Mouse (Mus musculus) cerebellum, adult 9-11 months (tissue): ENCODE results near the gene Tead4.
"Not testable (repeated sequence)": the region's sequence is repeated elsewhere in the genome, so short reads cannot be mapped to it uniquely, and the experiment has no call there.

ENCODE experiments used
- DNase-seq: peaks from one replicate; pipeline ENCODE4 v3.0.0; 2022

Tead4 gene

DNA sequence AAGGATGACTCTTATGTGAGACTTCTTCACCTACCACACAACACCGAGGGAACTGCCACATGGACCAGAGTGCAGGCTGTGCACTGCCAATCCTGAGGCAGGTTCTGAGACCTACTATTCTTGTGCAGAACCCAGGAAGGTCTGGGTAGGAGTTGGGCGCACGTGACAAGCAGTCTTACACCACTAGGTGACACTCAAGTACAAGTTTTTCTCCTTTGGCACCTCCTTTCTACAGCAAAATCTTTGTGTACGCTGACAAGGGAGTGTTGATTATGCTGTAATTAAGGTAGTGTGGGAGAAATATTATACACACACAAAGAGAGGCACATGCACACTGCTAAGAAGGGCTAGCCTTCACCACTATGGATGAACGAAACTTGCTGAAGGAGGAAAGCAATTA lies 66.4 kb downstream of the Tead4 start:
- DNase-seq, result peak; percentile 42

DNA sequence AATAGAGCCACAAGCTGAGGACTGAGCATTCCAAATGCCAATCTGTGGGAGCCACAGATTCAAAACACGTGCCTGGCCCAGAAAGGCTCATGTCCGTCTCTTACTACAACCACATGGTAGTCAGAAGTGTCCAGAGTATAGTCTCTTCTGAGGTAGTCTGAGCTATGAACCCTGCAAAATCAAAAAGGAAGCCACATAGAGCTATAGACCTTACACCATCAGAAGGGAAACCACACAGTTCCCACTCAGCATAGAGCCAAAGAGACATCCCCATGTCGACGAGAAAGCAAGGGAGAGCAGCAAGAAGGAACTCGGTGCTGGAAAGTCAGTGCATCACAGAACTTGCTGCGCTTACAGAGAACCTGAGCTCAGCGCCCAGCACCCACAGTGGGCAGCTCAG lies 68.4 kb downstream of the Tead4 start:
- no peak for DNase-seq

DNA sequence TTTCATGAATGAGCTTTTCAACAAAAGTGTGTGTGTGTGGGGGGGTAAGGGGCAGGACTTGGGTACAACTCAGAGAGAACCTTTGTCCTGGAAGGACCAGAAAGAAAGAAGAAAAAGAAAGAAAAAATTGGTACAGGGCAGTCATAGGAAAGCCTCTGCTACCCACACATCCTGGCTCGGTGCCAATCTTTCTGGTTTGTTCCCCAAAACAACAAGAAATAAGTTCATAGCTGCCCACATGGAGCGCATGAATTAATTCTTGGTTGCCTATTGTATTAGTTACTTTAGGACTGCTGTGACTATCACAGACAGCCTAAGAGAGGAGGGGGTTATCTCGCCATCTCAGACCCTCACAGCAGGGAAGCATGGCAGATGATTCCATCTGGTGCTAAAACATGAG lies 68.9 kb downstream of the Tead4 start:
- no peak for DNase-seq

DNA sequence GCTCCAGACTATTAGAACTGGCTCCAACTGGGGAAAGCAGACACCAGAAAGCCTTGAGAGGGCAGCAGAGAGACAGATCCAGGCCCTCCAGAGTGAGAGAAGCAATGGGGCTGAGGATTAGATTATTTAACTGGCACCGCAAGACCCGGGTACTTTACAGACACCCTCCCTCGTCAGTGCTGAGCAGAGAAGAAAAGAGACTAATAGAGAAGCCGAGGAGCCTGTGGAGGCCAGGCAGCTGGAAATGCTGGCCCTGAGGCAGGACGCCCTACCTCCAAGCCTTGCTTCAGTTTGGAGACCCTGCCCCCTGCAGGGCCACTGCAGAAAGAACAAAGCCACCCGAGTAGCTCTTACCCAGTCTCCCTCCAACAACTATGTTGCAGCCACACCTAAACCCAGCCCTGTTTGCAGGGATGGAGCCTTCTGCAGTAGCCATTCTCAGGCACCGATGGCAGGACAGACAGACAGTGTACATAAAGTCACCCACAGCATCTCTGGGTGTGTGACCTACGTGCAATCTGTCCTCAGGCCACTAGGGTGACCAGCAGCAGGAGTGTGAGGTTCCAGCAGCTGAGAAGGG lies 73.1 kb downstream of the Tead4 start:
- DNase-seq, result no peak

DNA sequence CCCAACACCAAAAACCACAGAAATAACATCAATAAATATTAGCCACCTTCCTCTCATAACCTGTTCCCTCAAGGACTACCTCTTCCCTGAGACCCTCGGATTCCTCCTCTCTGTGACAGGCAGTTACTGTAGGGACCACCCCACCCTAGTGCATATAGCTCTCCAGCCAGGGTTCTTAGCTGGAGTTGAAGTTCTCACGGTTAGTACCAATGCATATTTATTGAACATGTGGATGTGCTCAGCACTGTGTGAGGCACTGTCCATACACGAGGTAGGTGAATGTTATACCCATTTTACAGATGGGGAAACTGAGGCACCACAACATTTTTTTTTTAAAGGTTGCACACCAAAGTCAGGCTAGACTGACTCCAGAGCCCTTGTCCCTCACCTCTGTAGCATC lies 73.7 kb downstream of the Tead4 start:
- DNase-seq, result no peak

DNA sequence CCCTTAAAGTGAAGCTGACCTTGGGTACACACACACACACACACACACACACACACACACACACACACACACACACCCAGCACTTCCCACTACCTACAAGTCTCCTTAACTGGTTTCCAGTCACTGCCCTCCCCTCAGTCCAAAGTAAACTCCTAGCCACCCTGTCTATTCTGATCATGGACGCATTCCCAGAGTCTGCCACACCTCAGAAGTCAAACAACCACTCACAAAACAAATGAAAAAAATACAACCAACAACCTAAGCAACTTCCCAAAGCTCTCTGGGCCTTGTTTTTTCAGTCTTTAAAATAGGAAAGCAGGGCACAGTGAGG lies 74.8 kb downstream of the Tead4 start:
- DNase-seq, result no peak

DNA sequence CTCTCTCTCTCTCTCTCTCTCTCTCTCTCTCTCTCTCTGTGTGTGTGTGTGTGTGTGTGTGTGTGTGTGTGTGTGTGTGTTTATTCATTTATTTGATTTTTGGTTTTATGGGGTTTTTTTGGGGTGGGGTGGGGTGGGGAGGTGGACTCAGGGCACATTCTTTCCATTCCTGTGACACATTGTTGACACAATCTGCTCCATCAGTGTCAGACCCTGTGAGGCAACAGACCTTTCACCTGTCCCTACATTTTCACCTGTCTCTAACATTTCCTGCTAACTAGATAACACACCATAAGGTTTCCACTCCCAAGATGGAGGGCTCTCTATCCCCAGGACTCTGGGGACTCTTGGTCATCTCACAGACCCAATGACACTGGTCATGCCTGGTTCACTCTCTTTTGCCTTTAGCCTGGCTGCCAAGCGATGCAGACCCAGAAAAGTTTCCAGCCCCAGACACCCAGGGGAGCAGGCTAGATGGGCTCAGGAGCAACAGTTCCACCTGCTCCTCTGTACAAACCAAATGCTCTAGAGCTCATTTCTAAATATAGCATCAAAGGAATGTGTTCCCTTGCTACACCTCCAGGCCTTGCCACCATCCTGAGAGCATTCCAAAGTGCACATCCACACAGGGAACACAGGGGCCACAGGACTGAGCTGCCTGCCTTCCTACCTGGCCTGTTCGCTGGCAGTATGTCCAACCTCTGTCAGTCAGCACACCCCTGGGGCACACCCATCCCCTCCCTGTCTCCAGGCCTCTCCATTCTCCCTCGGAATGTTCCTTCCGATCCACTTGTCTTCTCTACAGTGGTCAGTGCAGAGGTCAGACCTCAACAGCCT lies 75.4 kb downstream of the Tead4 start:
- no peak for DNase-seq

DNA sequence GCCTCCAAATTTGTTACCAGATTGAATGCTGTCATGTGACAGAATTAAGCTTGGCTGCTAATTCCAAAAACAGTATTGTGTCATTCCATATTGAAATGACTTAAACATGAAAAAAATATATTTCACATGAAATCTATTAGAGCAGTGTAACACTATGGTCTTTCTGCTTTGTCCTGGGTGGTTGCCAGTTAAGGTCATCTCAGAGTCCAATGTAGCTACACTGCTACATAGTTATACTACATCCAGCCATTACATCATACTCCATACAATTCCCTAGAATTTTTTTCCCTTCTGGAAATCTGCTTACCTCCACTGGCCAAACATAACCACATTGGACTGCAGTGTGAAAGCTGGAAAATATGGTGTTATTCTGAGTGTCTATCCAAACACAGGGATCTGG lies 77.5 kb downstream of the Tead4 start:
- DNase-seq, result no peak

DNA sequence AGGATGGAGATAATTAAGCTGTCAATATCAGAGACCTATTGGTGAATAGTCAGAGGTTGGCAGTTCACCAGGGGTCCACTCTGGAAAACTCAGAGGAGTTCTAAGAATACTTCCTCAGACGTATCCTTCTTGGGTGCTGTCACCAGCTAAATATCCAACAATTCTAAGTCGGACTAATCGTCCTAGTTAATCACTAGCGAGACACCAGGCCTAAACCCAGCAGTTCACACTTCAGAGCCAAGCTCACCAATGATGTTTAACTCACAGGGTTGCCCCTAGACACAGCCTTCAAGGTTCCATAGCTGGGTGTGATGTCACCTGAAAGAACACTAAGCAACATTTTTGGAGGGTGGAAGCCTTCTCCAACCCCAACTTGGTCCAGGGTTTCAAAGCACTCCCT lies 85.6 kb downstream of the Tead4 start:
- not testable (repeated sequence) for DNase-seq

DNA sequence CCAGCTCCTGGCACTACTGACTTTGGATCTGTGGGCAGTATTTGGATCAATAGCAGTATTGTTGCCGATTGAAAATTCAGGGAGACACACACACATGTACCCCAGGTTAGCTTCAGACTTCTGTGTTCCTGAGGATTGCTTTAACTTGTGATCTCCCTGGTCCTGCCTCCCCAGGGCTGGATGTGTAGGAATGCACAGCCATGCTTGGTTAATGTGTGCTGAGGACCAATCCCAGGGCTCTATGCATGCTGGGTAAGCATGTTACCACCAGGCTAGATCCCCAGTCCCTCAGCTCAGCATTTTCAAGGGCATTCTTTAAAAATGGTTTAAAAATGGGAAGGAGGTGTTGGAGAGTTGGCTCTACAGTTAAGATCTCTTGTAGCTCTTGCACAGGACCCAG lies 91.4 kb downstream of the Tead4 start:
- DNase-seq, result not testable (repeated sequence)

DNA sequence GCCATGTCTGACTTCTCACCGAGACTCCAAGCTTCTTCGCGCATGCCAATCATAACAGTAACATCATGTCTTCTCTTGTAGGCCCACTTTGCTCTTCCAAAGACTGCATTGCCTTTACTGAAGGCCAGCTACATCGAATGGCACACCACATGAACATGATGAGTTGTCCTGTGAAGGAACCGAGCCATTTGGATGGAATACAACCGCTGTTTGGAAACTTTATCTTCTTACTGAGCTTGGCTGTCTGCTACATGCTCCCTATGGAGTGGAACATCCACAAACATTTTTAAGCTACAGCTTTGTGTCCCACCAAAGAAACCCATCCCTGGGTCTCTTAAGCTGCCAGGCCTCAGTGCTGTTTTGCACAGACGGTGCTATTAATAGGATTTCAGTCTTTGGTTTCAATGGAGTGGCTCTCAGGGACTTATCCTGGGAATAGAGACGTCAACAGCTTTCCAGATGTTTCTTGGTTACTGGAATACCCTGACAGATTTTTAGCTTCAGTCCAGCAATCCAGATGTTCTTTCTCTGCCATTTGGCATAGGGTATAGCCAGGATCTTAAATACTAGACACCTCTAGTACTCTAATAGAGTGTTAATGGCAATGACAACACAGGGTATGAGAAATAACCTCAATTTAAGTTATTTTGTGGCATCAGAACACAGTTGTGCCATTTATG lies 92.0 kb downstream of the Tead4 start:
- no peak for DNase-seq

DNA sequence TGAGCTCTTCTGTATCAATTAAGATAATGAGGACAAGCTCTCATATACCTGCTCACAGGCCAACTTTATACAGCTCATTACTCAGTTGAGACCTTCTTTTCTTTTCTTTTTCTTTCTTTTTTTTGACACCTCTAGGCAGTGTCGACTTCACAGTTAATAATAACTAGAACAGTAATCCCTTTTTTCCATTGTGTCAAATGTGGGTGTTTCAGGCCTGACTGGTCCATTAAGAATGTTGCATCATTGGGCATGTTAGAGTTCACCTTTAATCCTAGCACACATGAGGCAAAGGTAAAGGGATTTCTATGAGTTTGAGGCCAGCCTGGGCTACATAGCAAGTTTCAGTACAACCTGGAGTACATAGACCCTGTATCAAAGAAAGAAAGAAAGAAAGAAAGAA lies 97.1 kb downstream of the Tead4 start:
- no peak for DNase-seq

DNA sequence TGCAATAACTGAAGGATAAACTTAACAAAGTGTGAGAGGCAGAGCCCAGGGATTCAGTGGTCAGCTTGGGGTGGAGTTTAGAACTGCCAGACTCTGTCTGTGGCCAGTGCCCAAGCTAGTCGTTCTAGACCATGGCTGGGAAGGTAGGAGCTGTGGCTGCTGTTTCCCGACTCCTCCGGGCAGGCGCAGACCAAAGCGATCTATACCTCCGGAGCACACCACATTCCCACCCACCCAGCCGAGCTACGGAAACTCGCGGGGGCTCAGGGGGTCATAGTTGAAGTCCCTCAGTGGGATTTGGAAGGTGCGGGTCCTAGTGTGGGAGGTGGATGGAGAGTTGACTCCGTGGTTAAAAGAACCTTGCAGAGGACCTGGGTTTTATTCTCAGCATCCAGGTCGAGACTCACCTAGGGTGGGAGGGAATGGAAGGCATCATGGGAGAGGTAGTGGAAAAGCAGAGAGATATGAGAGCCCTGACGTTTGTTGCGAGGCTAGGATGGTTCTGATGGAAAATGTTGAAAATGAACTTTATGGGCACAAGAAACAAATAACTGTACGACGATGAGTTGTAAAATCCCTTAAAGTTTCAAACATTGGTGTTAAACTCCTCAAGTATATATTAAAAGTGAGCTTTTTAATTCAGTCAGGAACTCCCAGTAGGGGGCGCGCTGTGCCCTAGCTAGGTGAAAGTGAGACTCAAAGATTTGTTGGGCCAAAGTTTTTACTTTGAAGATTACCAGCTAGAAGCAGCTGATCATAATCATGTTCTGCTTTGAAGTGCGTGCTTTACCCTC lies 99.6 kb downstream of the Tead4 start:
- peak; percentile 54 for DNase-seq

DNA sequence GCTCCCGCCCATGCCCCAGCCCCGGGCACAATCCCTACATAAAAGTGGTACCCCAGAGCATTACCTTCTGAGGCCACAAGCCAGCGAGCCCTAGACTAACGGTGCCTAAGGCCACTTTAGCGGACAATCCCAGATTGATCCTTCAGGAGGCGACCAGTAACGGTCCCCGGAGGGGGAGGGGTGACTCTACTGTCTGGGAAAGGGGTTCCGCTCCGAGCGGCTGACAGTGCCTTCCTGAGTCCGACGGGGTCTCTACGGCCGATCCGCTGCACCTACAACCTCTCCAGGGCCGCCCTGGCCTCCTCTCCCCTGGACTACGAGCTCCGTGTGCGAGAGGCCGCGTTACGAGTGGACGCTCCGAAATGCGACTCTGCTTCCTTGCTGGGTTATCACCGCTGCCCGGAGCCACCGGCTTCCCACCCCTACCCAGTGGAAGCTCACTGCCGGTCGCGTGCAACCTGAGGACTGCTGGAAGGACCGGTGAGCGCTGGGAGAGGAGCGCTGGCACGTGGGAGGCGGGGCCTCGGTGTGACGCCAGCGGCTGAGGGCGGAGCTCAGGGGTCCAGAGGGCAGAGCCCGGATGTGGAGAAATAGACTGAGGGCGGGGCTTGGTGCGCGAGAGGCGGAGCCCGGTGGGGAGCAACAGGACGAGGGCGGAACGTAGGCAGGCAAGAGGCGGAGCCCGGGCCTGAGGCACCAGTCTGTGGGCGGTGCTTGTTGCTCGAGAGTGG lies 100.3 kb downstream of the Tead4 start:
- peak; percentile 99 for DNase-seq

DNA sequence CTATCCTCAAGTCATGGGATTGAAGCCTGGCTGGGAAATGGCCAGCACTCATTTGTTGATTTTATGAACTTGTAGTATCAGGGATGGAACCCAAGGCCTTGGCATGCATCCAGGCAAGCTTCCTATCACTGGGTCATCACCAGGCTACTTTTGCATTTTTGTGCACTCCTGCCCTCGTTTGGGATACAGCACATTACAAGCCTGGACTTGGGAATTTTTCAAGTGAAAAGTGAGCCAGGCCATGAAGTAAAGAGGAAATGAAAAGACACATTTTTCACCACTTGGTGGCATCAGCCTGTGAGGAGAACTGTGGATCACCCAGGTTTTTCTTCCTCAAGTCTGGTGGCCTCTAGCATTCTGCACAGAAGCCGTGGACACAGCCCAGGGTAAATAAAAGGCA lies 117.1 kb downstream of the Tead4 start:
- no peak for DNase-seq

DNA sequence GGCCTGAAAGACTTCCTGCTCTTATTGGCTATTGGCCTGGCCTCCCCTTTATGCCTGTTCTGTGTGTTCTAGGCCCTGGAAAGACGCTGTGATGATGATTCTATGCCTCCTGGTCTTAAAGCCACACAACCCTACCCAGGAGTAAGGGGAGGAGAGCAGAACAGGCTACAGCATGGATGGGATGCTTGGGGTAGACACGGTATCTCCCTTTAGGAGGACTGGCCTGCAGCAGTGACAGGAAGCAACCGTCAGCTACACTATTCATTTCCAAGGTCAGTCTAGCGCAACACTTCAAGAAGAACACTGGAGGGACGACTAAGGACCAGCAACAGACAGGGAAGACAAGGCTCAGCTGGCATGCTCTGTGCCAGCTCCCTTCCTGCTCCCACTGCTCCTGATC lies 119.4 kb downstream of the Tead4 start:
- no peak for DNase-seq

DNA sequence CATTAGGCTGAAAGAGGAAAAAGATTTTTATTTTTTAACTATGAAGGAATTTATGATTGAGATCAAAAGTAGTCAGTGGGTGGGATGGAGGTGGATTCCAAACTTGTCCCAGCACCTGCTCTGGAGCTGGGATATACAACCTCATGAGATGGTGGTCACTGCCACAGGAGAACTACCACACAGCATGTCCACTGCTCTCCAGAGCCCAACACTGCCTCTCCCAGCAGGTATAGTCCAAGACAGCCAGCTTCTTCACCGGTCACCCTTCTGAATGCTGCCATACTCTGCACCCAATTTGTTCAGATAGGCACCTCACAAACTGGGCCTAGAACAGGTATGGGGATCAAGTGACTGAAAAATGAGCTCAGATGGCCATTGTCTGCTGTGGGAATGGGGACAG lies 121.0 kb downstream of the Tead4 start:
- no peak for DNase-seq

DNA sequence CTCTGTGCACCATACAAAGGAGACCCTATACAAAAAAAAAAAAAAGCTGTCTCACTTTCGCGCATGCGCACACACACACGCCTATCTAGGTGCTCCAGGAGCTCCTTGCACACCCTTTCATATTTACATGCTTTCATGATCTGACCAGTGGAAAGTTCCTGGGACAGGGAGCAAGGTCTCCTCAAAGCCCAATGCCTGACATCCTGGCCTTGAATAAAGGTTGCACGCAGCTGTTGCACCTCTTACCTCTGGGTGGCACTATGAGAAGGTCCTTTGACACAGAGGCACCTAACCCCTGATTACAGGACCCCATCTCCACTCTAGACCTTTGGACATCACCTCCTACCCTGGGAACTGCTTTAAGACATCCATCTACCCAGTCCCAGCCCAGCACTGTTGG lies 121.4 kb downstream of the Tead4 start:
- no peak for DNase-seq

DNA sequence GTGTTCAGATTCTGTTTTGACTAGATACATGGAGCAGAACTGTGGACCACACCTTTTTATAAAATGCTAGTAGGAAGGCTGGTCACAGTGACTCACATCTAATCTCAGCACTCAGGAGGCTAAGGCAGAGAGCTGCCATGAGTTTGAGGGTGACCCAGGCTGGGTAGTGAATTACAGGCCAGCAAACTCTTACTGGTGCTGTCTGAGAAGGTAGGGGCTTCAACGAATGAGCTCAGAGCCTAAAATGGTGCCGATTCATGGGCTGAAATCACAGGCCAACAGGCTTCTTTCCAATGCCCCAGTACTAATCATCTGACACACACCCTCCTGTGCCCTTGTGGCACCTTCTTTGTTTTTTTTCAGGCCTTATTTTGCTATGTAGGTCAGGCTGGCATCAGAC lies 121.9 kb downstream of the Tead4 start:
- DNase-seq, result no peak
